ENCODE assay signal across 32 mouse cellular contexts in genomic region chr11:121122024-121122670, GRCm38 (mm10). TPM values are rescaled to one million over a fixed set of nuclear protein-coding genes. Genes with fewer than 3 reads are reported as not detected.
DNase-seq lines count a peak whose midpoint lies in the region; ATAC-seq and TF ChIP-seq lines count a peak whose summit lies in the region.
"Had no signal": no experiment of that assay in that cellular context is flagged by ENCODE, and none has a peak within 500 bp of the region (broad histone marks: within the 10 kb centered on the region; RNA-seq: fewer than 3 reads in every experiment).

No protein-coding gene starts in this region.

- H3K4me3 ChIP-seq in heart, embryonic 11.5 days (ENCODE audit: low read depth, low read length): no peak overlapping the region
- H3K4me3 ChIP-seq in kidney, postnatal 0 days (replicated peaks; ENCODE audit: low read depth, low read length): no peak overlapping the region
- no peak overlapping the region for H3K4me3 ChIP-seq in lung, postnatal 0 days (ENCODE audit: low read depth, low read length)
- no peak overlapping the region for H3K4me3 ChIP-seq in lung, adult 2 months (replicated peaks; ENCODE audit: extremely low read depth, low read depth, low read length)
- no peak overlapping the region for H3K4me3 ChIP-seq in midbrain, embryonic 15.5 days
- H3K4me3 ChIP-seq: embryonic facial prominence, embryonic 10.5 days; forebrain, embryonic 15.5 days; hindbrain, embryonic 15.5 days; layer of hippocampus, adult 2 months; midbrain, embryonic 13.5 days had no signal

- no peak for TF ChIP-seq CTCF in kidney, postnatal 0 days (IDR thresholded peaks at IDR 0.05; ENCODE audit: low read depth)
- no peak for TF ChIP-seq CTCF in lung, postnatal 0 days (IDR thresholded peaks at IDR 0.05)
- no peak for TF ChIP-seq CTCF in lung, adult 2 months (IDR thresholded peaks at IDR 0.05; ENCODE audit: insufficient read depth, low read length)

- H3K27ac ChIP-seq in heart, embryonic 11.5 days (ENCODE audit: low read depth, low read length): peak overlapping the region; percentile 41; the same call in 1 of the 2 replicates
- no peak overlapping the region for H3K27ac ChIP-seq in kidney, postnatal 0 days
- no peak overlapping the region for H3K27ac ChIP-seq in lung, postnatal 0 days (ENCODE audit: low read length)
- no peak overlapping the region for H3K27ac ChIP-seq in midbrain, embryonic 15.5 days
- H3K27ac ChIP-seq: embryonic facial prominence, embryonic 10.5 days; forebrain, embryonic 15.5 days; hindbrain, embryonic 15.5 days; layer of hippocampus, adult 2 months; midbrain, embryonic 13.5 days had no signal

- no peaks in the 10 kb centered on the region for H3K9me3 ChIP-seq in heart, embryonic 11.5 days (replicated peaks; ENCODE audit: control insufficient read depth, low read length)
- H3K9me3 ChIP-seq in kidney, postnatal 0 days (replicated peaks; ENCODE audit: low read length): no peaks in the 10 kb centered on the region
- no peaks in the 10 kb centered on the region for H3K9me3 ChIP-seq in lung, postnatal 0 days (ENCODE audit: low read length)
- H3K9me3 ChIP-seq in midbrain, embryonic 15.5 days: no peaks in the 10 kb centered on the region
- H3K9me3 ChIP-seq: embryonic facial prominence, embryonic 10.5 days; forebrain, embryonic 15.5 days; hindbrain, embryonic 15.5 days; midbrain, embryonic 13.5 days had no signal

- 15% methylated on average over 2 of the region's 2 CpGs for WGBS in heart, embryonic 11.5 days (ENCODE audit: insufficient replicate concordance)
- WGBS in kidney, postnatal 0 days: 56% methylated on average over 2 of the region's 2 CpGs
- WGBS in lung, postnatal 0 days: 33% methylated on average over 2 of the region's 2 CpGs
- WGBS in lung, adult 2 months: 51% methylated on average over 2 of the region's 2 CpGs
- WGBS in midbrain, embryonic 15.5 days: 77% methylated on average over 2 of the region's 2 CpGs

- H3K4me1 ChIP-seq in heart, embryonic 11.5 days (ENCODE audit: control insufficient read depth, insufficient read depth, low read length): peaks cover 18% of the 10 kb centered on the region
- H3K4me1 ChIP-seq in kidney, postnatal 0 days (replicated peaks; ENCODE audit: insufficient read depth, low read length): no peaks in the 10 kb centered on the region
- no peaks in the 10 kb centered on the region for H3K4me1 ChIP-seq in lung, postnatal 0 days (ENCODE audit: insufficient read depth, low read depth, low read length)
- no peaks in the 10 kb centered on the region for H3K4me1 ChIP-seq in lung, adult 2 months (ENCODE audit: control insufficient read depth, insufficient read depth, low read length)
- H3K4me1 ChIP-seq in midbrain, embryonic 15.5 days: no peaks in the 10 kb centered on the region
- H3K4me1 ChIP-seq: embryonic facial prominence, embryonic 10.5 days; forebrain, embryonic 15.5 days; hindbrain, embryonic 15.5 days; midbrain, embryonic 13.5 days had no signal

- no peak for TF ChIP-seq EP300 in lung, postnatal 0 days (IDR thresholded peaks at IDR 0.05)

- TF ChIP-seq POLR2A in lung, adult 2 months (IDR thresholded peaks at IDR 0.05; ENCODE audit: borderline replicate concordance, extremely low read depth, low read depth, low read length): no peak

- ATAC-seq in heart, embryonic 11.5 days (replicated peaks; ENCODE audit: insufficient number of reproducible peaks, low FRiP score, low TSS enrichment): no peak
- ATAC-seq in kidney, postnatal 0 days (replicated peaks; ENCODE audit: low FRiP score, low read depth): no peak
- peak; percentile 62; the same call in 1 of the 2 replicates for ATAC-seq in lung, postnatal 0 days
- ATAC-seq in midbrain, embryonic 15.5 days (replicated peaks): no peak
- ATAC-seq: forebrain, embryonic 15.5 days; midbrain, embryonic 13.5 days had no signal

- no peaks in the 10 kb centered on the region for H3K27me3 ChIP-seq in heart, embryonic 11.5 days (ENCODE audit: control insufficient read depth, insufficient read depth, low read length)
- H3K27me3 ChIP-seq in kidney, postnatal 0 days (ENCODE audit: insufficient read depth, low read length): no peaks in the 10 kb centered on the region
- no peaks in the 10 kb centered on the region for H3K27me3 ChIP-seq in lung, postnatal 0 days (replicated peaks; ENCODE audit: insufficient read depth, low read length)
- H3K27me3 ChIP-seq in midbrain, embryonic 15.5 days (replicated peaks): no peaks in the 10 kb centered on the region
- H3K27me3 ChIP-seq: forebrain, embryonic 15.5 days; hindbrain, embryonic 15.5 days; midbrain, embryonic 13.5 days had no signal

- no peak overlapping the region for H3K4me2 ChIP-seq in heart, embryonic 11.5 days
- no peak overlapping the region for H3K4me2 ChIP-seq in kidney, postnatal 0 days (ENCODE audit: low read length)
- no peak overlapping the region for H3K4me2 ChIP-seq in lung, postnatal 0 days (replicated peaks; ENCODE audit: low read depth, low read length)
- H3K4me2 ChIP-seq in midbrain, embryonic 15.5 days: no peak overlapping the region
- H3K4me2 ChIP-seq: forebrain, embryonic 15.5 days; hindbrain, embryonic 15.5 days; midbrain, embryonic 13.5 days had no signal

- H3K9ac ChIP-seq in heart, embryonic 11.5 days (ENCODE audit: low read depth, low read length): 0 out of 2 replicates have a peak overlapping the region, but pooled peaks have one; percentile 10
- no peak overlapping the region for H3K9ac ChIP-seq in kidney, postnatal 0 days (ENCODE audit: low read depth, low read length)
- no peak overlapping the region for H3K9ac ChIP-seq in lung, postnatal 0 days (replicated peaks; ENCODE audit: low read depth)
- no peak overlapping the region for H3K9ac ChIP-seq in midbrain, embryonic 15.5 days
- H3K9ac ChIP-seq: forebrain, embryonic 15.5 days; hindbrain, embryonic 15.5 days; midbrain, embryonic 13.5 days had no signal

- no peaks in the 10 kb centered on the region for H3K36me3 ChIP-seq in heart, embryonic 11.5 days (ENCODE audit: control insufficient read depth, insufficient read depth, low read length)
- no peaks in the 10 kb centered on the region for H3K36me3 ChIP-seq in kidney, postnatal 0 days (ENCODE audit: insufficient read depth, low read length)
- no peaks in the 10 kb centered on the region for H3K36me3 ChIP-seq in lung, postnatal 0 days (ENCODE audit: insufficient read depth, low read length)
- no peaks in the 10 kb centered on the region for H3K36me3 ChIP-seq in midbrain, embryonic 15.5 days (replicated peaks)
- H3K36me3 ChIP-seq: embryonic facial prominence, embryonic 10.5 days; forebrain, embryonic 15.5 days; hindbrain, embryonic 15.5 days; midbrain, embryonic 13.5 days had no signal

- DNase-seq in heart, postnatal 4 days: no peak
- peak; percentile 53 for DNase-seq in kidney, postnatal 0 days (ENCODE audit: low spot score)
- DNase-seq in kidney, postnatal 10 days: no peak
- peak; percentile 41 for DNase-seq in lung, postnatal 0 days (ENCODE audit: low spot score)
- no peak for DNase-seq in lung, adult 2 months
- DNase-seq in adipocyte (ENCODE audit: low spot score): no peak
- DNase-seq: adrenal gland, postnatal 36 days; cerebellum, postnatal 10 days; kidney, adult 2 months; kidney, postnatal 14 days; layer of hippocampus, postnatal 36 days had no signal

RNA-seq across cellular contexts. Expression of gene Tex19.2, which starts 3.7 kb away (rescaled TPM):
- polyA plus RNA-seq in heart, embryonic 11.5 days (2014; fragmentation: Nextera tagmentation; extraction: Ambion mirVana): not detected in 2 replicates
- not detected for total RNA-seq in heart, postnatal 4 days (2021)
- polyA plus RNA-seq in kidney, postnatal 0 days (2015; fragmentation: Nextera tagmentation; extraction: Ambion mirVana): 0.05 TPM in 1 of 2 replicates, not detected in the other
- polyA plus RNA-seq in lung, postnatal 0 days (2015; fragmentation: Nextera tagmentation; extraction: Ambion mirVana): not detected in 2 replicates
- polyA plus RNA-seq in lung, adult 2 months (2012; rRNA removed): not detected in 2 replicates
- polyA plus RNA-seq in midbrain, embryonic 15.5 days (2015; fragmentation: Nextera tagmentation; extraction: Ambion mirVana): not detected in 2 replicates
- total RNA-seq: adrenal gland, adult 18-20 months; adrenal gland, postnatal 36 days; gastrocnemius, adult 8-10 months; hematopoietic stem cell, adult 5-6 weeks; layer of hippocampus, adult 2 months; layer of hippocampus, postnatal 36 days; left cerebral cortex, postnatal 10 days; liver, adult 2 months; megakaryocyte, adult 5-6 weeks had no signal
- polyA plus RNA-seq: cortical plate, adult 2 months; embryonic facial prominence, embryonic 10.5 days; forebrain, embryonic 15.5 days; hindbrain, embryonic 15.5 days; intestine, embryonic 14.5 days; kidney, adult 2 months; limb, embryonic 11.5 days; liver, adult 2 months; midbrain, embryonic 13.5 days; neural tube, embryonic 11.5 days; small intestine, adult 2 months; stomach, embryonic 16.5 days had no signal

RNA-seq across cellular contexts. Expression of gene Tex19.1, which starts 23.8 kb away (rescaled TPM):
- polyA plus RNA-seq in heart, embryonic 11.5 days (2014; fragmentation: Nextera tagmentation; extraction: Ambion mirVana): 0.14 and 0.20 TPM in 2 replicates
- not detected for total RNA-seq in heart, postnatal 4 days (2021)
- 0.13 TPM in 1 of 2 replicates, not detected in the other for polyA plus RNA-seq in kidney, postnatal 0 days (2015; fragmentation: Nextera tagmentation; extraction: Ambion mirVana)
- not detected in 2 replicates for polyA plus RNA-seq in lung, postnatal 0 days (2015; fragmentation: Nextera tagmentation; extraction: Ambion mirVana)
- not detected in 2 replicates for polyA plus RNA-seq in lung, adult 2 months (2012; rRNA removed)
- polyA plus RNA-seq in midbrain, embryonic 15.5 days (2015; fragmentation: Nextera tagmentation; extraction: Ambion mirVana): not detected in 2 replicates
- total RNA-seq: adrenal gland, adult 18-20 months; adrenal gland, postnatal 36 days; gastrocnemius, adult 8-10 months; hematopoietic stem cell, adult 5-6 weeks; layer of hippocampus, adult 2 months; layer of hippocampus, postnatal 36 days; left cerebral cortex, postnatal 10 days; liver, adult 2 months; megakaryocyte, adult 5-6 weeks had no signal
- polyA plus RNA-seq: cortical plate, adult 2 months; embryonic facial prominence, embryonic 10.5 days; forebrain, embryonic 15.5 days; hindbrain, embryonic 15.5 days; intestine, embryonic 14.5 days; kidney, adult 2 months; liver, adult 2 months; midbrain, embryonic 13.5 days; neural tube, embryonic 11.5 days; small intestine, adult 2 months; stomach, embryonic 16.5 days; thymus, postnatal 0 days had no signal

RNA-seq across cellular contexts. Expression of gene Uts2r, which starts 37.9 kb away (rescaled TPM):
- not detected in 2 replicates for polyA plus RNA-seq in heart, embryonic 11.5 days (2014; fragmentation: Nextera tagmentation; extraction: Ambion mirVana)
- under 1 TPM; 0.14 to 0.20 TPM for total RNA-seq in heart, postnatal 4 days (2021)
- polyA plus RNA-seq in kidney, postnatal 0 days (2015; fragmentation: Nextera tagmentation; extraction: Ambion mirVana): not detected in 2 replicates
- polyA plus RNA-seq in lung, postnatal 0 days (2015; fragmentation: Nextera tagmentation; extraction: Ambion mirVana): not detected in 2 replicates
- 0.13 TPM in 1 of 2 replicates, not detected in the other for polyA plus RNA-seq in lung, adult 2 months (2012; rRNA removed)
- polyA plus RNA-seq in midbrain, embryonic 15.5 days (2015; fragmentation: Nextera tagmentation; extraction: Ambion mirVana): 0.76 and 1.0 TPM in 2 replicates
- total RNA-seq: adrenal gland, adult 18-20 months; adrenal gland, postnatal 36 days; hematopoietic stem cell, adult 5-6 weeks; left cerebral cortex, postnatal 10 days; liver, adult 2 months; megakaryocyte, adult 5-6 weeks had no signal
- polyA plus RNA-seq: embryonic facial prominence, embryonic 10.5 days; forebrain, embryonic 15.5 days; intestine, embryonic 14.5 days; kidney, adult 2 months; limb, embryonic 11.5 days; liver, adult 2 months; neural tube, embryonic 11.5 days; small intestine, adult 2 months; urinary bladder, adult 2 months had no signal

RNA-seq across cellular contexts. Expression of gene Sectm1a, which starts 41.1 kb away (rescaled TPM):
- polyA plus RNA-seq in heart, embryonic 11.5 days (2014; fragmentation: Nextera tagmentation; extraction: Ambion mirVana): not detected in 2 replicates
- not detected for total RNA-seq in heart, postnatal 4 days (2021)
- polyA plus RNA-seq in kidney, postnatal 0 days (2015; fragmentation: Nextera tagmentation; extraction: Ambion mirVana): 0.63 and 0.73 TPM in 2 replicates
- polyA plus RNA-seq in lung, postnatal 0 days (2015; fragmentation: Nextera tagmentation; extraction: Ambion mirVana): 0.29 TPM in 2 replicates
- not detected in 2 replicates for polyA plus RNA-seq in lung, adult 2 months (2012; rRNA removed)
- not detected in 2 replicates for polyA plus RNA-seq in midbrain, embryonic 15.5 days (2015; fragmentation: Nextera tagmentation; extraction: Ambion mirVana)
- total RNA-seq: adrenal gland, postnatal 36 days; gastrocnemius, adult 8-10 months; hematopoietic stem cell, adult 5-6 weeks; layer of hippocampus, adult 2 months; layer of hippocampus, postnatal 36 days; left cerebral cortex, postnatal 10 days had no signal
- polyA plus RNA-seq: cortical plate, adult 2 months; embryonic facial prominence, embryonic 10.5 days; forebrain, embryonic 15.5 days; limb, embryonic 11.5 days; midbrain, embryonic 13.5 days; neural tube, embryonic 11.5 days had no signal

RNA-seq across cellular contexts. Expression of gene Sectm1b, which starts 58.8 kb away (rescaled TPM):
- not detected in 2 replicates for polyA plus RNA-seq in heart, embryonic 11.5 days (2014; fragmentation: Nextera tagmentation; extraction: Ambion mirVana)
- total RNA-seq in heart, postnatal 4 days (2021): not detected
- polyA plus RNA-seq in kidney, postnatal 0 days (2015; fragmentation: Nextera tagmentation; extraction: Ambion mirVana): 2.0 and 2.4 TPM in 2 replicates
- 0.24 and 0.31 TPM in 2 replicates for polyA plus RNA-seq in lung, postnatal 0 days (2015; fragmentation: Nextera tagmentation; extraction: Ambion mirVana)
- 0.06 and 0.51 TPM in 2 replicates for polyA plus RNA-seq in lung, adult 2 months (2012; rRNA removed)
- polyA plus RNA-seq in midbrain, embryonic 15.5 days (2015; fragmentation: Nextera tagmentation; extraction: Ambion mirVana): not detected in 2 replicates
- total RNA-seq: adrenal gland, postnatal 36 days; gastrocnemius, adult 8-10 months; hematopoietic stem cell, adult 5-6 weeks; layer of hippocampus, adult 2 months; layer of hippocampus, postnatal 36 days; left cerebral cortex, postnatal 10 days; liver, adult 2 months; megakaryocyte, adult 5-6 weeks had no signal
- polyA plus RNA-seq: cortical plate, adult 2 months; embryonic facial prominence, embryonic 10.5 days; forebrain, embryonic 15.5 days; hindbrain, embryonic 15.5 days; limb, embryonic 11.5 days; midbrain, embryonic 13.5 days; neural tube, embryonic 11.5 days; urinary bladder, adult 2 months had no signal

Comparison
In these comparisons a context has a peak if more than half of its experiments do, and no peak if none do; other contexts are left out.
1. DNase-seq: peak in kidney, postnatal 0 days (single experiment) and lung, postnatal 0 days (single experiment); none in heart, postnatal 4 days (single experiment), kidney, postnatal 10 days (single experiment), lung, adult 2 months (single experiment) and adipocyte (single experiment).